Mouse (Mus musculus) cerebellum, adult 2 months (tissue): ENCODE results near the gene Noxa1. TPM values are rescaled to one million over a fixed set of nuclear protein-coding genes. Genes with fewer than 3 reads are reported as not detected.

ENCODE experiments used
- DNase-seq, 2 experiments: peaks; one replicate each; pipeline ENCODE4 v3.0.0; 2021
- H3K27ac ChIP-seq: fragments of 200-500 bp; 2 replicates; pipeline ENCODE4 v1.5.1; 2012; ENCODE audit warnings: low read length, control low read depth, inconsistent platforms; ENCODE audit not compliant: insufficient read depth
- H3K27me3 ChIP-seq: fragments of 200-500 bp; 2 replicates; pipeline ENCODE4 v1.6.1; 2012; ENCODE audit warnings: inconsistent platforms, mild to moderate bottlenecking, low read length, moderate library complexity; ENCODE audit not compliant: control insufficient read depth, insufficient read depth
- H3K4me1 ChIP-seq: fragments of 200-500 bp; 2 replicates; pipeline ENCODE4 v1.6.1; 2011; ENCODE audit warnings: low read length; ENCODE audit not compliant: control insufficient read depth, insufficient read depth
- H3K4me3 ChIP-seq: fragments of 200-500 bp; replicated peaks from 2 replicates; pipeline ENCODE3; 2011; ENCODE audit warnings: mild to moderate bottlenecking, low read depth, low read length, control low read depth; ENCODE audit not compliant: insufficient read depth
- CTCF ChIP-seq: fragments of 200-500 bp; IDR thresholded peaks from 2 replicates; pipeline ENCODE4 v1.5.1; 2011; ENCODE audit warnings: low read depth, mild to moderate bottlenecking, control low read depth, low read length, moderate library complexity, borderline replicate concordance; ENCODE audit not compliant: insufficient read depth
- POLR2A ChIP-seq: fragments of 200-500 bp; IDR thresholded peaks from 2 replicates; pipeline ENCODE4 v1.6.1; 2011; ENCODE audit warnings: low read length, control low read depth, borderline replicate concordance; ENCODE audit not compliant: insufficient read depth
- WGBS: fragments of 180-500 bp; shearing (Covaris S2); methylation state at CpG from one replicate; pipeline ENCODE4 v1.1.7; 2018; 5-methylcytosine and 5-hydroxymethylcytosine counted together
- polyA plus RNA-seq: library from polyadenylated mRNA; depleted of rRNA; stranded (reverse); fragments of >200 nt; gene quantifications from 2 replicates; pipeline ENCODE4 v1.2.3, GENCODE M21; 2012

Noxa1 gene
- polyA plus RNA-seq, 1 experiment = not detected

DNA sequence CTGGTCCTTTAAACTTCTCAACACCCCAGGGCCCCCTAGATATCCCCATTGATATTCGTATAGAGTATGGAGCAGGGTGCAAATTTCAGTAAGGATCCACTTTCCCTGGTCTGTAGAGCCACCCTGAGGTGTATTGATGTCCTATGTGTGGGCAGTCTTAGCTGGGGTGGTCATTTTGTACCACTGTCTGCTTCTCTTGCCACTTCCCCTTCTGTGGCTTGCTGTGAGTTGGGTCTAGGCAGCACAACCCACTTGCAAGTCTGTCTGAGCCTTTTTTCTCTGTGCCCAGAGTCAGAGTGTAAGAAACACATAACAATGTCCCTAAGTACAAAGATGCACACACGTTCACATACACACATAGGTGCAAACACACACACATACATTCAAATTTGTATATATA is 19.4 kb upstream of the Noxa1 start:
- H3K4me1 ChIP-seq = no peaks in the 10 kb centered on the region
- no peak overlapping the region for H3K27ac ChIP-seq
- DNase-seq = no peak
- TF ChIP-seq CTCF = no peak
- no peak for TF ChIP-seq POLR2A
- 95% methylated on average over 2 of the region's 2 CpGs for WGBS
- no peak overlapping the region for H3K4me3 ChIP-seq
- H3K27me3 ChIP-seq = no peaks in the 10 kb centered on the region

GRCm38 (mm10) chr2:25111184-25111791 is 16.3 kb upstream of the Noxa1 start:
- Histone ChIP-seq H3K4me3 (no peak overlapping the region), H3K27me3 (no peaks in the 10 kb centered on the region), H3K4me1 (no peaks in the 10 kb centered on the region), H3K27ac (no peak overlapping the region)
- DNase-seq = no peak
- WGBS = 34% methylated on average over 9 of the region's 9 CpGs
- TF ChIP-seq CTCF = no peak
- TF ChIP-seq POLR2A = no peak

DNA sequence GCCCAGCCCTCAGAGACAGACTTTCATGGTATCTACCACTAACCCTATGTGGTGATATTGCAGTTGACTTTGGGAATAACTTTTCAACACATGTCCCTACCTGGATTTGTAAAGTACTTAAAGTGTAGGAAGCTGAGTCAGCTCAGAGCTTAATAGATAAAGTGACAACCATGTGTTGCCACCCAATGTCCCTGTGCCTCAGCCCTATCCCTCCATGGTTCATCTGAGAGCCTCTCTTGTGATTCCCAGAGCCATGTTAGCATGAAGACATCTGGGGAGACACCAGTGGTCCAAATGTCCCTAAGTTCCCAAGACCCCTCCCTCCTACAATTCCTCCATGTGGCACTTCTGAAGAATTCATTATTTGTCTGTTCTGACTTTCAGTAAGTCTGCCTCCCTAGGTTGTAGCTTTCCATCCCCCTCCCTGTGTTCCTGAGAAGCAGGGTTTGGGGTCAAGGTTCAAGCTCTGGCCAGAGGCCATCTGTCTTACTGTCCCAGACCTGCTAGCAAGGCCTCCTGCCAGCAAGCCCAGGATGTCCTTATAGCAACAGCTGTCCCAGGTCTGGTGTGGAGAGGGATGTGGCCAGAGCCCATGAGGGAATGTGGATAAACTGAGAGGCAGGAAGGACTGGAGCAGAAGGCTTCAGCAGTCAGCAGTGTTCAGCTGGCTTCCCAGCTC is 15.7 kb upstream of the Noxa1 start:
- Histone ChIP-seq H3K4me3 (no peak overlapping the region), H3K27ac (no peak overlapping the region), H3K4me1 (no peaks in the 10 kb centered on the region), H3K27me3 (no peaks in the 10 kb centered on the region)
- TF ChIP-seq CTCF (no peak), POLR2A (no peak)
- DNase-seq = no peak

- H3K27ac ChIP-seq = no peak overlapping the region
- TF ChIP-seq CTCF (no peak), POLR2A (no peak)
- no peak for DNase-seq
- H3K27me3 ChIP-seq = no peaks in the 10 kb centered on the region
- no peaks in the 10 kb centered on the region for H3K4me1 ChIP-seq
- H3K4me3 ChIP-seq = no peak overlapping the region
These were observed 14.5 kb upstream of the Noxa1 start for GRCm38 (mm10) chr2:25109487-25109886.

GRCm38 (mm10) chr2:25106045-25106444 is 11.1 kb upstream of the Noxa1 start:
- no peak for DNase-seq
- TF ChIP-seq POLR2A (no peak), CTCF (no peak)
- no peak overlapping the region for H3K4me3 ChIP-seq
- 36% methylated on average over 3 of the region's 3 CpGs for WGBS
- no peaks in the 10 kb centered on the region; the same call in 1 of the 2 replicates for H3K27me3 ChIP-seq
- H3K27ac ChIP-seq = no peak overlapping the region
- H3K4me1 ChIP-seq = no peaks in the 10 kb centered on the region

GRCm38 (mm10) chr2:25104122-25104521 is 9.2 kb upstream of the Noxa1 start:
- 56% methylated on average over 2 of the region's 2 CpGs for WGBS
- H3K27me3 ChIP-seq = no peaks in the 10 kb centered on the region; the same call in 1 of the 2 replicates
- no peaks in the 10 kb centered on the region for H3K4me1 ChIP-seq
- no peak for DNase-seq
- no peak overlapping the region for H3K4me3 ChIP-seq
- H3K27ac ChIP-seq = no peak overlapping the region
- TF ChIP-seq POLR2A = no peak
- no peak for TF ChIP-seq CTCF

GRCm38 (mm10) chr2:25099703-25100102 is 4.8 kb upstream of the Noxa1 start:
- WGBS = 63% methylated on average over 3 of the region's 3 CpGs
- no peak overlapping the region for H3K27ac ChIP-seq
- no peak overlapping the region for H3K4me3 ChIP-seq
- TF ChIP-seq POLR2A = no peak
- TF ChIP-seq CTCF = no peak
- no peaks in the 10 kb centered on the region for H3K4me1 ChIP-seq
- no peaks in the 10 kb centered on the region; the same call in 1 of the 2 replicates for H3K27me3 ChIP-seq
- no peak for DNase-seq

DNA sequence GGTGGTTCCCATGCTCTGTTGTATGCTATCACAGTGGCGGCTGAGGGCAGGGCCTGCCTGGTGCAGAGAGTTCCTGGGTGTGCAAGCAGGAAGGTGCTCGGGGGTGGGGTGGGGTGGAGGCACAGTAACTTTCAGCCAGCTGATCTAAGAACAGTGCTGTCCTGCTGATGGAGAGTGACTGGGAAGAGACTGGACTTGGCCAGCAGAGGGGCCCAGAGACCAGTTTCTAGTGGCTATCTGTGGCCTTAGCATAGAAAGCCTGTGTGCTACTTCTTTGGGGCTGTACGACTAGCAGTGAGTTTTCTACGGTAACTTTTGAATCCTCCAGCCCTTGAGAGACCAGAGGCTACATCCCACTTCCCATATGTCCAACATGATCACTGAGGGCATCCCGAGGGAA is 4.0 kb upstream of the Noxa1 start:
- DNase-seq = peak in 1 of 2 experiments; percentile 5
- no peaks in the 10 kb centered on the region for H3K4me1 ChIP-seq
- no peaks in the 10 kb centered on the region for H3K27me3 ChIP-seq
- H3K4me3 ChIP-seq = no peak overlapping the region
- H3K27ac ChIP-seq = no peak overlapping the region
- TF ChIP-seq CTCF (peak; percentile 33; the same call in 1 of the 2 replicates), POLR2A (no peak)
- 29% methylated on average over 5 of the region's 5 CpGs for WGBS
